ENCODE assay signal across 20 mouse cellular contexts in genomic region chr12:17463706-17464105, GRCm38 (mm10).
DNase-seq lines count a peak whose midpoint lies in the region; ATAC-seq and TF ChIP-seq lines count a peak whose summit lies in the region.
"Had no signal": no experiment of that assay in that cellular context is flagged by ENCODE, and none has a peak within 500 bp of the region (broad histone marks: within the 10 kb centered on the region; RNA-seq: fewer than 3 reads in every experiment).

No protein-coding gene starts in this region.

- H3K4me1 ChIP-seq in ES-E14 (ENCODE audit: control insufficient read depth in 2 of 2, insufficient read depth in 2 of 2, low read length in 2 of 2, poor library complexity in 1 of 2) = peaks cover under 1 to 3% of the 10 kb centered on the region in 2 experiments; a peak in 2 of 4 replicates
- H3K4me1 ChIP-seq: embryonic facial prominence, embryonic 12.5 days; forebrain, embryonic 12.5 days; hindbrain, embryonic 15.5 days had no signal

- intact Hi-C loops in left cerebral cortex, postnatal 4 days (cut with DNase I) = no loop called here

- no peak for ATAC-seq in megakaryocyte-erythroid progenitor cell, adult 5-6 weeks (replicated peaks; ENCODE audit: low FRiP score, low TSS enrichment, poor library complexity, severe bottlenecking)
- ATAC-seq: CD4-positive, CD25-positive, alpha-beta regulatory T cell, adult 4 months; intestine, embryonic 16.5 days had no signal

- no peaks in the 10 kb centered on the region for H3K9me3 ChIP-seq in ES-E14 (ENCODE audit: control insufficient read depth, insufficient read depth, low read depth, low read length)
- H3K9me3 ChIP-seq: forebrain, embryonic 12.5 days; hindbrain, embryonic 15.5 days had no signal

- peak; percentile 24 to 35 for DNase-seq in cerebellum, postnatal 10 days
- DNase-seq in cerebellum, postnatal 4 days (ENCODE audit: low spot score in 2 of 2) = no peak
- DNase-seq in left cerebral cortex, postnatal 4 days = peak; percentile 16
- no peak for DNase-seq in left cerebral cortex, adult 18-20 months (ENCODE audit: low spot score in 2 of 2)
- no peak for DNase-seq in ES-E14 (ENCODE audit: low read depth, low spot score)
- DNase-seq in adrenal gland, adult (ENCODE audit: inconsistent age in 2 of 2, low spot score in 1 of 2) = no peak
- DNase-seq: adrenal gland, postnatal 14 days; B cell, adult 2 months; cerebellum, adult 2 months; gastrocnemius, postnatal 14 days; heart, adult 2 months; heart, postnatal 36 days; kidney, adult 2 months had no signal

- peaks cover 3% of the 10 kb centered on the region for H3K36me3 ChIP-seq in ES-E14 (ENCODE audit: control insufficient read depth, insufficient read depth, low read length, poor library complexity, severe bottlenecking)
- H3K36me3 ChIP-seq: embryonic facial prominence, embryonic 12.5 days; forebrain, embryonic 12.5 days; heart, embryonic 12.5 days; hindbrain, embryonic 15.5 days had no signal

- peak overlapping the region; percentile 63 to 65 for H3K4me3 ChIP-seq in ES-E14 (ENCODE audit: insufficient read depth in 1 of 2, low read depth in 1 of 2, low read length in 2 of 2, poor library complexity in 1 of 2, severe bottlenecking in 1 of 2)
- H3K4me3 ChIP-seq: embryonic facial prominence, embryonic 12.5 days; forebrain, embryonic 12.5 days; heart, adult 2 months; heart, embryonic 12.5 days; hindbrain, embryonic 15.5 days had no signal

- H3K9ac ChIP-seq in ES-E14 (ENCODE audit: insufficient read depth, low read depth, low read length, poor library complexity, severe bottlenecking) = peak overlapping the region; percentile 47; the same call in 1 of the 2 replicates
- H3K9ac ChIP-seq: embryonic facial prominence, embryonic 12.5 days; forebrain, embryonic 12.5 days; heart, embryonic 12.5 days; hindbrain, embryonic 15.5 days had no signal

- no peak overlapping the region; the same call in 1 of the 2 replicates for H3K27ac ChIP-seq in ES-E14 (ENCODE audit: insufficient read depth, low read depth, low read length, poor library complexity, severe bottlenecking)
- H3K27ac ChIP-seq: embryonic facial prominence, embryonic 12.5 days; forebrain, embryonic 12.5 days; heart, adult 2 months; hindbrain, embryonic 15.5 days had no signal

- in situ Hi-C loops in ES-E14 (cut with MboI; ENCODE audit: low sequenced_read_pairs in 2 of 2, unreplicated experiment in 2 of 2) = no loop called here

TF ChIP-seq in ES-E14, 5 proteins besides CTCF, POLR2A, EP300 and RAD21:
- TF ChIP-seq ZC3H11A (IDR thresholded peaks at IDR 0.05; ENCODE audit: borderline replicate concordance, low read depth, low read length) = no peak
- TF ChIP-seq CHD2 (IDR thresholded peaks at IDR 0.05; ENCODE audit: low read depth, low read length) = no peak
- TF ChIP-seq MAFK (IDR thresholded peaks at IDR 0.05; ENCODE audit: insufficient read depth, low read depth, low read length) = no peak
- no peak for TF ChIP-seq HCFC1 (IDR thresholded peaks at IDR 0.05; ENCODE audit: borderline replicate concordance, insufficient read depth, low read length)
- no peak for TF ChIP-seq ZNF384 (IDR thresholded peaks at IDR 0.05; ENCODE audit: low read depth, low read length)

Comparison
In these comparisons a context has a peak if more than half of its experiments do, and no peak if none do; other contexts are left out.
1. DNase-seq: peak in cerebellum, postnatal 10 days (2 of 2) and left cerebral cortex, postnatal 4 days (single experiment); none in cerebellum, postnatal 4 days (0 of 2), left cerebral cortex, adult 18-20 months (0 of 2), ES-E14 (single experiment) and adrenal gland, adult (0 of 2).